Mouse (Mus musculus) embryonic fibroblast, embryonic 13.5 days (primary cell): Measurements from ENCODE around the gene Ssh3.

Experiments used
- CTCF ChIP-seq: IDR thresholded peaks from 2 replicates; pipeline ENCODE4 v1.5.1; 2011; ENCODE audit warnings: mild to moderate bottlenecking, control low read depth, low read length, moderate library complexity, borderline replicate concordance; ENCODE audit not compliant: insufficient read depth
- POLR2A ChIP-seq: IDR thresholded peaks from 2 replicates; pipeline ENCODE4 v1.6.1; 2011; ENCODE audit warnings: low read depth, mild to moderate bottlenecking, control low read depth, low read length, moderate library complexity

- TF ChIP-seq POLR2A, result 0 out of 2 replicates have a peak, but pooled peaks have one; percentile 29
- TF ChIP-seq CTCF, result no peak
Observed at GRCm38 (mm10) chr19:4213524-4213974, 55.4 kb downstream of the Ssh3 start.
